Mouse (Mus musculus) E14TG2a.4 (cell line): Measurements from ENCODE around the gene Armcx3.

ENCODE experiments used
- H3K27me3 ChIP-seq: 2 replicates; pipeline ENCODE4 v1.6.1; 2014; ENCODE audit warnings: low read length, control low read depth; ENCODE audit not compliant: insufficient read depth
- H3K36me3 ChIP-seq: 2 replicates; pipeline ENCODE4 v1.6.1; 2014; ENCODE audit warnings: low read length, control low read depth; ENCODE audit not compliant: insufficient read depth
- H3K4me1 ChIP-seq: replicated peaks from 2 replicates; pipeline ENCODE4 v1.6.1; 2014; ENCODE audit warnings: low read depth, low read length, control low read depth
- H3K4me3 ChIP-seq: replicated peaks from 2 replicates; pipeline ENCODE4 v1.5.1; 2014; ENCODE audit warnings: mild to moderate bottlenecking, low read length
- H3K9me3 ChIP-seq: 2 replicates; pipeline ENCODE4 v1.6.1; 2014; ENCODE audit warnings: low read length, control low read depth
- CTCF ChIP-seq: conservative IDR thresholded peaks from 2 replicates; pipeline ENCODE4 v1.5.1; 2014; ENCODE audit warnings: low read length
- POU5F1 ChIP-seq: IDR thresholded peaks from 2 replicates; pipeline ENCODE4 v1.6.1; 2014; ENCODE audit warnings: low read length, borderline replicate concordance

Armcx3 gene

GRCm38 (mm10) chrX:134808755-134809224 is 52.4 kb downstream of the Armcx3 start, which contains the start of gene Armcx2:
TSS of gene Armcx2 (minus strand) at chrX:134809221.
- Histone ChIP-seq H3K27me3 (no peaks in the 10 kb centered on the region), H3K4me3 (peak within 1 kb of the TSS; percentile 84), H3K9me3 (no peaks in the 10 kb centered on the region), H3K4me1 (peaks cover 5% of the 10 kb centered on the region; the same call in 1 of the 2 replicates), H3K36me3 (peaks cover 19% of the 10 kb centered on the region)
- TF ChIP-seq CTCF (no peak), POU5F1 (no peak)
